Mouse (Mus musculus): ENCODE measurements around the gene Hoxc5. TPM values are rescaled to one million over a fixed set of nuclear protein-coding genes. Genes with fewer than 3 reads are reported as not detected.
A peak's percentile ranks its signal among the peaks of the same experiment; 100 is the strongest.

Hoxc5 gene
- polyA plus RNA-seq, 1 experiment from 2014 or later: not detected

DNA sequence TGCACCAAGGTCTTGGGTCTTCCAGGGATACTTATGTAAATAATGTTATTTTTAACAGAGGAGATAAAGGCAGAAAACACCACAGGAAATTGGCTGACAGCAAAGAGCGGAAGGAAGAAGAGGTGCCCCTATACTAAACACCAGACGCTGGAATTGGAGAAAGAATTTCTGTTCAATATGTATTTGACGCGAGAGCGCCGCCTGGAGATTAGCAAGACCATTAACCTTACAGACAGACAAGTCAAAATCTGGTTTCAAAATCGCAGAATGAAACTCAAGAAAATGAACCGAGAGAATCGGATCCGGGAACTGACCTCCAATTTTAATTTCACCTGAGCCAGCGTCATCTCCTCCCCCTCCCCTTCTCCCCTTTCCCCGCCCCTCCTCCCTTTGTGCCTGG lies 3.5 kb downstream of the Hoxc5 start:
- no peaks in the 10 kb centered on the region for H3K4me1 ChIP-seq (ENCODE audit: insufficient read depth)
- H3K27me3 ChIP-seq (ENCODE audit: insufficient read depth, low read length): peaks cover 98% of the 10 kb centered on the region
- no peak overlapping the region for H3K4me2 ChIP-seq (ENCODE audit: low read depth, low read length)
- 2% methylated on average over 12 of the region's 12 CpGs for WGBS (ENCODE audit: insufficient replicate concordance)
- H3K9me3 ChIP-seq (ENCODE audit: low read length): no peaks in the 10 kb centered on the region
- DNase-seq (no peak), ATAC-seq (no peak)
- no peak overlapping the region for H3K27ac ChIP-seq (ENCODE audit: low read depth)
- H3K4me3 ChIP-seq (ENCODE audit: low read depth, low read length): no peak overlapping the region
- TF ChIP-seq EP300 (IDR thresholded peaks at IDR 0.05; ENCODE audit: low read depth) (no peak), CTCF (IDR thresholded peaks at IDR 0.05; ENCODE audit: low read depth) (peak; percentile 16; the same call in 1 of the 2 replicates)
- no peaks in the 10 kb centered on the region for H3K36me3 ChIP-seq (replicated peaks; ENCODE audit: insufficient read depth, low read length)
- H3K9ac ChIP-seq (replicated peaks): no peak overlapping the region

DNA sequence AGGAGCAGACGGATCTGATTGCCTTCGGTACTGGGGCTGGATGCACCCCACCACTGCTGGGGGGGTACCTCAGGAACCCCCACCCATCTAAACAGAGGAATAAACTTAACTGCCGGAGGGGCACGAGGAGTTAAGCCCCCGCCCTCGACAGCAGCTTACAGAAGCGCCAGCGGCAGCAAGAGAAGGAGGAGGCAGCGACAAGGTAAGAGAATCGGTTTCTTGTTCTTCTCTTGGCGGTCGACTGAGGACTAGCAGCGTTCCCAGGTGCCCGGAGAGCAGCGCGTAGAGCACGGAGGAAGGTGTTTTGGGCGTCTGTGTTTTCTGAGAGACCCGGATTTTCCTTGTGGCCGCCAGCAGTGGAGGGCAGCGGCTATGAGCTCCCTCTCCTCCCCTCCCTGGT lies 5.0 kb downstream of the Hoxc5 start:
- no peak overlapping the region for H3K9ac ChIP-seq (replicated peaks)
- no peaks in the 10 kb centered on the region for H3K9me3 ChIP-seq (ENCODE audit: low read length)
- H3K4me2 ChIP-seq (ENCODE audit: low read depth, low read length): no peak overlapping the region
- 2% methylated on average over 21 of the region's 21 CpGs for WGBS (ENCODE audit: insufficient replicate concordance)
- no peak overlapping the region for H3K4me3 ChIP-seq (ENCODE audit: low read depth, low read length)
- peaks cover 98% of the 10 kb centered on the region for H3K27me3 ChIP-seq (ENCODE audit: insufficient read depth, low read length)
- H3K36me3 ChIP-seq (replicated peaks; ENCODE audit: insufficient read depth, low read length): no peaks in the 10 kb centered on the region
- no peak overlapping the region for H3K27ac ChIP-seq (ENCODE audit: low read depth)
- no peak for ATAC-seq
- DNase-seq: no peak
- peaks cover 5% of the 10 kb centered on the region for H3K4me1 ChIP-seq (ENCODE audit: insufficient read depth)
- TF ChIP-seq CTCF (IDR thresholded peaks at IDR 0.05; ENCODE audit: low read depth) (no peak), EP300 (IDR thresholded peaks at IDR 0.05; ENCODE audit: low read depth) (no peak)

DNA sequence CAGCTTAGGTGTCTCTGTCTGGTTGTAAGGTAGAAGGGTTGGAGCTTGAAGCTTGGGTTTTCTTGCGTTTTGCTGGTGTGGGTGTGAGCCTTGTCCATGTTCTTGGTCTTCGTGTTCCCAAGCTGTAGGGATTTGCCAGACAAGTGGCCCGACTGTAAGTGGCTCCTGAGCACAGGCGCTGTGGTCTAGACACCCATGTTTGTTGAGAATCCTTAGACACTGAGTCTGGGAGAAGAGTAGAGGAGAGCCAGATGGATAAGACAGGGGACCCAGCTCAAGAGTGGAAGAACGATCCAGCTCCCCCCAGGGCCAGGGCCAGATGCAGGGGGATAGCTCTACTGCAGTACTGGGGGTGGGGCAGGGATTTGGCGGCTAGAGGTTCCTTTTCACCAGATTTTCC lies 5.5 kb downstream of the Hoxc5 start:
- no peak overlapping the region for H3K4me3 ChIP-seq (ENCODE audit: low read depth, low read length)
- 8% methylated on average over 6 of the region's 6 CpGs for WGBS (ENCODE audit: insufficient replicate concordance)
- ATAC-seq: no peak
- H3K27me3 ChIP-seq (ENCODE audit: insufficient read depth, low read length): peaks cover 98% of the 10 kb centered on the region
- H3K4me2 ChIP-seq (ENCODE audit: low read depth, low read length): no peak overlapping the region
- DNase-seq: no peak
- peaks cover 8% of the 10 kb centered on the region for H3K4me1 ChIP-seq (ENCODE audit: insufficient read depth)
- no peak overlapping the region for H3K9ac ChIP-seq (replicated peaks)
- H3K36me3 ChIP-seq (replicated peaks; ENCODE audit: insufficient read depth, low read length): no peaks in the 10 kb centered on the region
- no peak overlapping the region for H3K27ac ChIP-seq (ENCODE audit: low read depth)
- no peak for TF ChIP-seq EP300 (IDR thresholded peaks at IDR 0.05; ENCODE audit: low read depth)
- TF ChIP-seq CTCF (IDR thresholded peaks at IDR 0.05; ENCODE audit: low read depth): no peak
- no peaks in the 10 kb centered on the region for H3K9me3 ChIP-seq (ENCODE audit: low read length)

DNA sequence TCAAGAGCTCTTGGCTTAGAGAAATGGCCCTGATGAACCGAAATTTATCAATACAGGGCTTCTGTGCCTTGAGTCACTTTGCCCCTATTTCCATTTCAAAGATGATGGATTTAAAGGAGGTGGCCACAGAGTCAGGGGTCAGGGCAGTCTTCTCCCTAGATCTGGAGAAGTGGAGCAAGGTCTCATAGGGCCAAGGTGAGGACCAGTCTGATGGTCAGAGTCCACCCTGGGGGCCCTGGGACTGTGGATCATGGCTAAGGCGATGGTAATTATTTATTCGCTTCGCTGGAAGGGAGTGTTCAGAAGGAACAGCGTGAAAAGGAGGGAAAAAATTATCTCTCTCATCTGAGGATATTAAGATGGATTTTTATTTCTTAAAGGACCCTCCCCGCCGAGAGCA lies 7.8 kb downstream of the Hoxc5 start:
- Histone ChIP-seq H3K27ac (ENCODE audit: low read depth) (no peak overlapping the region), H3K4me3 (ENCODE audit: low read depth, low read length) (no peak overlapping the region), H3K9me3 (ENCODE audit: low read length) (no peaks in the 10 kb centered on the region), H3K27me3 (ENCODE audit: insufficient read depth, low read length) (peaks cover 98% of the 10 kb centered on the region), H3K9ac (replicated peaks) (no peak overlapping the region), H3K36me3 (replicated peaks; ENCODE audit: insufficient read depth, low read length) (no peaks in the 10 kb centered on the region), H3K4me1 (ENCODE audit: insufficient read depth) (peaks cover 8% of the 10 kb centered on the region), H3K4me2 (ENCODE audit: low read depth, low read length) (no peak overlapping the region)
- TF ChIP-seq CTCF (IDR thresholded peaks at IDR 0.05; ENCODE audit: low read depth) (no peak), EP300 (IDR thresholded peaks at IDR 0.05; ENCODE audit: low read depth) (no peak)
- 13% methylated on average over 7 of the region's 7 CpGs for WGBS (ENCODE audit: insufficient replicate concordance)
- DNase-seq (no peak), ATAC-seq (no peak)

DNA sequence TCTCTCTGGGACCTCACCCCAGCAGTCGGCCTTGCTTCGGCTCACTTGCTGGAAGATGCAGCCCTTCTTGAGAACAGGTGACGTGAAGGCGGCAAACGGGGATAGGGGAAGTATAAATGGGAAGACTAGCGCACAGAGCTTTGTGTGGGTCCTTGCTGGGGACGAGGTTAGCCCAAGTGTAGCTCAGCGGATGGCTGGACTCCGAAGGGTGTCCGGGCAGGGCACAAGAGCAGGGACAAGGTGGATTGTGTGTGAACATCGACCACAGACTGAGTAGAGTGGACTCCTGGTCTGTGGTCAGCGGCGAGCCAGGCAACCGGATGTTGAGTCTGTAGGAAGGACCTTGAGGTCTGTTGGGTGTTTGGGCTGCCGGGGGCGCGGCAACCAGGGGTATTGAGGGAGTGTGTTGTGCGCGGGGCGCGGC lies 8.5 kb downstream of the Hoxc5 start:
- Histone ChIP-seq H3K4me1 (ENCODE audit: insufficient read depth) (peaks cover 8% of the 10 kb centered on the region), H3K4me3 (ENCODE audit: low read depth, low read length) (no peak overlapping the region), H3K9ac (replicated peaks) (no peak overlapping the region), H3K27me3 (ENCODE audit: insufficient read depth, low read length) (peaks cover 98% of the 10 kb centered on the region), H3K36me3 (replicated peaks; ENCODE audit: insufficient read depth, low read length) (no peaks in the 10 kb centered on the region), H3K4me2 (ENCODE audit: low read depth, low read length) (no peak overlapping the region), H3K9me3 (ENCODE audit: low read length) (no peaks in the 10 kb centered on the region), H3K27ac (ENCODE audit: low read depth) (no peak overlapping the region)
- TF ChIP-seq CTCF (IDR thresholded peaks at IDR 0.05; ENCODE audit: low read depth): no peak
- no peak for TF ChIP-seq EP300 (IDR thresholded peaks at IDR 0.05; ENCODE audit: low read depth)
- no peak for ATAC-seq
- no peak for DNase-seq
- WGBS (ENCODE audit: insufficient replicate concordance): 2% methylated on average over 21 of the region's 21 CpGs

DNA sequence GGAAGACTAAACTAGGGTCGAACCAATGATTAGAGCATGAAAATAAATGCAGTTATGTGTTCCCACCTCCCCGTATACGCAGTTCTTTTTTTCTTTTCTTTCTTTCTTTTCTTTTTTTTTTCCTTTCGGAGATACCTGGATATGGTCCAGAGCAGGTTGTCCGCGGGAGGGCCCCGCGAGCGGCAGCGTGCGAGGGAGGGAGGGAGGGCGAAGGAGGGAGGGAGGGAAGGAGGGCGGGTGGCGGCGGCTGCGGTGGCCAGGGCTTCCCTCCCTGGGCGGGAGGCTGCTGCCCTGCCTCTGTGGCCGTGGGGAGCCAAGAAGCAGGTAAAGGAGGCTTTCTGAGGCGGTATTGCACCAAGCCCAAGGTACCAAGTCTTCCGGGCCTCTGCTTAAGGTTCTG lies 8.9 kb downstream of the Hoxc5 start, which contains the start of gene Hoxc9:
Gene Hoxc9, plus strand, starts transcription at position 269 of the 400 bp plus-strand sequence.
- Histone ChIP-seq H3K9me3 (ENCODE audit: low read length) (no peaks in the 10 kb centered on the region), H3K27ac (ENCODE audit: low read depth) (no peak within 1 kb of the TSS), H3K4me2 (ENCODE audit: low read depth, low read length) (peak within 1 kb of the TSS; percentile 52), H3K36me3 (replicated peaks; ENCODE audit: insufficient read depth, low read length) (no peaks in the 10 kb centered on the region), H3K9ac (replicated peaks) (no peak within 1 kb of the TSS), H3K4me3 (ENCODE audit: low read depth, low read length) (peak within 1 kb of the TSS; percentile 39), H3K4me1 (ENCODE audit: insufficient read depth) (peaks cover 8% of the 10 kb centered on the region), H3K27me3 (ENCODE audit: insufficient read depth, low read length) (peaks cover 98% of the 10 kb centered on the region)
- ATAC-seq: no peak
- TF ChIP-seq EP300 (IDR thresholded peaks at IDR 0.05; ENCODE audit: low read depth) (no peak), CTCF (IDR thresholded peaks at IDR 0.05; ENCODE audit: low read depth) (no peak)
- WGBS (ENCODE audit: insufficient replicate concordance): 1% methylated on average over 9 of the region's 20 CpGs
- no peak for DNase-seq

All from liver, postnatal 0 days (tissue).